Mouse (Mus musculus) thymus, adult 2 months (tissue): ENCODE data around the gene Psmb4. TPM values are rescaled to one million over a fixed set of nuclear protein-coding genes. Genes with fewer than 3 reads are reported as not detected.
"Not testable (repeated sequence)": the region's sequence is repeated elsewhere in the genome, so short reads cannot be mapped to it uniquely, and the experiment has no call there.

ENCODE experiments used
- DNase-seq: peaks from one replicate; pipeline ENCODE4 v3.0.0; 2021
- H3K27ac ChIP-seq: fragments of 200-500 bp; 2 replicates; pipeline ENCODE4 v1.5.1; 2012; ENCODE audit warnings: low read length, control low read depth; ENCODE audit not compliant: control insufficient read depth, insufficient read depth
- H3K27me3 ChIP-seq: fragments of 200-500 bp; 2 replicates; pipeline ENCODE4 v1.6.1; 2012; ENCODE audit warnings: mild to moderate bottlenecking, low read length, moderate library complexity, mixed read lengths; ENCODE audit not compliant: control insufficient read depth, insufficient read depth
- H3K36me3 ChIP-seq: fragments of 200-500 bp; 2 replicates; pipeline ENCODE4 v1.6.1; 2012; ENCODE audit warnings: mild to moderate bottlenecking, low read length, moderate library complexity; ENCODE audit not compliant: control insufficient read depth, insufficient read depth
- H3K4me1 ChIP-seq: fragments of 200-500 bp; replicated peaks from 2 replicates; pipeline ENCODE4 v1.6.1; 2012; ENCODE audit warnings: low read length; ENCODE audit not compliant: control insufficient read depth, insufficient read depth
- H3K4me3 ChIP-seq: fragments of 200-500 bp; 2 replicates; pipeline ENCODE4 v1.5.1; 2012; ENCODE audit warnings: mild to moderate bottlenecking, low read length, control low read depth, moderate library complexity; ENCODE audit not compliant: control insufficient read depth, insufficient read depth
- CTCF ChIP-seq: fragments of 200-500 bp; IDR thresholded peaks from 2 replicates; pipeline ENCODE4 v1.5.1; 2012; ENCODE audit warnings: mild to moderate bottlenecking, control low read depth, low read length, moderate library complexity, borderline replicate concordance; ENCODE audit not compliant: control insufficient read depth, poor library complexity, insufficient read depth; ENCODE audit errors: extremely low read depth
- POLR2A ChIP-seq: fragments of 200-500 bp; IDR thresholded peaks from 2 replicates; pipeline ENCODE4 v1.6.1; 2012; ENCODE audit warnings: mild to moderate bottlenecking, low read length, control low read depth, moderate library complexity; ENCODE audit not compliant: control insufficient read depth, poor library complexity, insufficient read depth; ENCODE audit errors: extremely low read depth
- WGBS: fragments of 180-500 bp; shearing (Covaris S2); methylation state at CpG from one replicate; pipeline ENCODE4 v1.1.7; 2018; 5-methylcytosine and 5-hydroxymethylcytosine counted together
- polyA plus RNA-seq: library from polyadenylated mRNA; depleted of rRNA; stranded (reverse); fragments of >200 nt; gene quantifications from 2 replicates; pipeline ENCODE4 v1.2.3, GENCODE M21; 2012

Psmb4 gene
- polyA plus RNA-seq, 1 experiment = 384 TPM

DNA sequence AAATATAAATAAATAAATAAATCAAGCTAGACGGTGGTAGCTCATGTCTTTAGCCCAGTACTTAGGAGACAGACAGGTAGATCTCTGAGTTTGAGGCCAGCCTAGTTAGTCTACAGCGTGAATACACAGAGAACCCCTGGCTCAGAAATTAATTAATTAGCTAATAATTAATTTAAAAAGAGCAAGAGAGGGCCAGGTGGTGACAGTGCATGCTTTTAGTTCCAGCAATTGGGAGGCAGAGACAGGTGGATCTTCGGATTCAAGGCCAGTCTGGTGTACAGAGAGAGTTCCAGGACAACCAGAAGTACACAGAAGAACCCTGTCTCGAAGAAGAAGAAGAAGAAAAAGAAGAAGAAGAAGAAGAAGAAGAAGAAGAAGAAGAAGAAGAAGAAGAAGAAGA lies 42.2 kb upstream of the Psmb4 start:
- H3K36me3 ChIP-seq, DNase-seq, H3K4me1 ChIP-seq, H3K27me3 ChIP-seq, H3K4me3 ChIP-seq, H3K27ac ChIP-seq: not testable (repeated sequence)
- 91% methylated on average over 4 of the region's 4 CpGs for WGBS

DNA sequence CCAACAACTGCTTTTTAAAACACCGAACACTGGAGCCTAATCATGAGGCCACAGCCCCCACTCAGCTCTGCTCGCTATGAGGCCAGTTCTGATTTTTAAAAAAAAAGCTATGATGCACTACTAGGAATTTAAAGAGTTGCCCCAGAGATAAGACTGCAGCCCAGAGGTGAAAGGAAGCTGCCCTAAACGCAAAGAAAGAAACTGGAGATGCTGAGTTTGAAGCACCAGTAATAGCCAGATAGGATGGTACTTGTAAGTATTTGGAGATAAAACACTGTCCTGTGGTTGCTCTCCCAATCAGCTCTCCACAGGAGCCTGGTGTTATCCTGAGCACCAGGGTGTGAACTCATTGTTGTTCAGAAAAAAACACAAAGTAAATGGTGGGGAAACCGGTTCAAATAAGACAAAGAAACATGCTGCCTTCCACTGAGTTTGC lies 39.6 kb upstream of the Psmb4 start:
- not testable (repeated sequence) for H3K4me1 ChIP-seq, DNase-seq, H3K36me3 ChIP-seq, H3K4me3 ChIP-seq, H3K27ac ChIP-seq, H3K27me3 ChIP-seq
- WGBS = 81% methylated on average over 4 of the region's 4 CpGs

DNA sequence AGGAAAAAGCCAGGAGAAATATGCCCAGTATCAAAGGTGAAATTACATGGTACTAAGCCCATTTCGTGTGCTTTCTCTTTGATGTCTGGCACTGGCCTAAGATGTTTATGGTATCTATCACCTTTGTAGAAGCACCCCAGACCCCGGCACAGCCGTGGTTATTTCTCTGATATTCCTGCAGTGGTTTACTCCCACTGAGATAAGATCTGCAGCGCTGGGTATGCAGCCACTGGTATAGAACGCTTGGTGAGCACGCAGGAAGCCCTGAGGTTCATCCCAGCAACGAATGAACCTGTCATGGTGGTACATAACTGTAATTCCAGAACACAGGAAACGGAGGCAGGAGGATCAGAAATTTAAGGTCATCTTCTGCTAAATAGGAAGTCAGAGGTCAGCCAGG lies 37.9 kb upstream of the Psmb4 start:
- Histone ChIP-seq H3K27ac (no peak overlapping the region), H3K27me3 (no peaks in the 10 kb centered on the region; the same call in 1 of the 2 replicates), H3K36me3 (no peaks in the 10 kb centered on the region), H3K4me1 (no peaks in the 10 kb centered on the region), H3K4me3 (no peak overlapping the region)
- TF ChIP-seq CTCF (no peak), POLR2A (no peak)
- WGBS = 16% methylated on average over 8 of the region's 8 CpGs
- DNase-seq = no peak

DNA sequence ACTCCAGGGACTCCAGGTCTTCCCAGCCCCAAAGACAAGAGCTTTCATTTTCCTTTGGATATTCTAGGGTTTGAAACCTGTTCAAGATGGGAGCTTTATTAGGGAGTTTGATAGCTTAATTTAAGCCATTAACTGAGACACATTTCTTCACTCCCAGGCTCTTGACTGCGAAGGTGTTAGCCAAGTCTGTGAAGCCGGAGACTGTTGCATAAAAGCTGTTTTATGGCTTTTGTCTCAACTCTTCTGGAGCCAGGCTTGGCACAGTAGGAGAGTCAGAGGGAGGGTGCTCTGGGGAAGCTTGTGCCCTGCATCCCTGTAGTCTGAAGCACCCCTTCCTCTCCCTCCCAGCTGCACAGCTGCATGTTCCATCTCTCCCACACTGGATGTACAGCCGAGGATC lies 35.6 kb upstream of the Psmb4 start:
- Histone ChIP-seq H3K36me3 (no peaks in the 10 kb centered on the region), H3K27ac (no peak overlapping the region), H3K27me3 (no peaks in the 10 kb centered on the region; the same call in 1 of the 2 replicates), H3K4me3 (no peak overlapping the region), H3K4me1 (no peaks in the 10 kb centered on the region)
- 78% methylated on average over 3 of the region's 3 CpGs for WGBS
- no peak for TF ChIP-seq CTCF
- TF ChIP-seq POLR2A = no peak
- DNase-seq = no peak

DNA sequence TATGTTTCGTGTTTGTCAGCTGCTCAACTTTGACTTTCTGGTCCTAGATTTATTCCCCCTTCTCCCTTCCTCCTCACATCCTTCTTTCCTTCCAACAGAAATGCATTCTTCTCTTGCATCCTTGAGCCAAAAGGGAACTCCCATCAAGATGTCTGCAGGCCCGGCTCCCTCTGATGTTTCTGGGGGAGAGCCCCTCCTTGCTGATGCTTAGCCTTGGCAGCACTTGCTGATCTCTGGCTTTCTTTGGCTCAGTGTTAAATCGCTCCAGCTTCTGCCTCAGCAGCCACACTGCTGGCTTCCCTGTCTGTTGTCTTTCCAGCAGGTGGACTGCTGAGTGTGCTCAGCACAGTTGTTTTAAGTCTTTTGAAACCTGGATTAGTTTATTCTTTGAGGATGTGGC lies 34.3 kb upstream of the Psmb4 start:
- Histone ChIP-seq H3K27ac (no peak overlapping the region), H3K27me3 (no peaks in the 10 kb centered on the region; the same call in 1 of the 2 replicates), H3K4me3 (no peak overlapping the region), H3K4me1 (peaks cover 3% of the 10 kb centered on the region), H3K36me3 (no peaks in the 10 kb centered on the region)
- 74% methylated on average over 3 of the region's 3 CpGs for WGBS
- DNase-seq = no peak
- TF ChIP-seq POLR2A = no peak
- no peak for TF ChIP-seq CTCF

DNA sequence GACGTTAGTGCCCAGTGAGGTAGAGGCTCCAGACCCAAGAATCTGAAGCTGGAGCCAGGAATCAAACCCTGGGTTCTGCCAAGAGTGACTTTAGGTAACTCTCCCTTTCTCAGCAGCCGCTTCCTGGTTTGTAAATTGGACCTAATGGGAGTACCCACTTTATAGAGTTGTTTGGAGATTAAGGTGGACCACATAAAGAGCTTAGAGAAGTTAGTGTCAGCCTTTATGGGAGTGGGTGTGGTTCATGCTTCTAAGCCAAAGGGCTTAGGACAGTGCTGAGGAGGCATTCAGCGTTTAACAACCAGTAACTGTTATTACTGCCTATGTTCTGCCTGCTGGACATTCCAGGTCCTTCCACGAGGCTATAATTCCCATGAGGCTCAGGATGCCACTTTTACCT lies 32.1 kb upstream of the Psmb4 start:
- DNase-seq = no peak
- no peaks in the 10 kb centered on the region; the same call in 1 of the 2 replicates for H3K27me3 ChIP-seq
- no peak overlapping the region for H3K27ac ChIP-seq
- peaks cover 5% of the 10 kb centered on the region for H3K4me1 ChIP-seq
- WGBS = 86% methylated on average over 4 of the region's 4 CpGs
- no peak for TF ChIP-seq CTCF
- TF ChIP-seq POLR2A = no peak
- H3K36me3 ChIP-seq = no peaks in the 10 kb centered on the region
- no peak overlapping the region for H3K4me3 ChIP-seq

DNA sequence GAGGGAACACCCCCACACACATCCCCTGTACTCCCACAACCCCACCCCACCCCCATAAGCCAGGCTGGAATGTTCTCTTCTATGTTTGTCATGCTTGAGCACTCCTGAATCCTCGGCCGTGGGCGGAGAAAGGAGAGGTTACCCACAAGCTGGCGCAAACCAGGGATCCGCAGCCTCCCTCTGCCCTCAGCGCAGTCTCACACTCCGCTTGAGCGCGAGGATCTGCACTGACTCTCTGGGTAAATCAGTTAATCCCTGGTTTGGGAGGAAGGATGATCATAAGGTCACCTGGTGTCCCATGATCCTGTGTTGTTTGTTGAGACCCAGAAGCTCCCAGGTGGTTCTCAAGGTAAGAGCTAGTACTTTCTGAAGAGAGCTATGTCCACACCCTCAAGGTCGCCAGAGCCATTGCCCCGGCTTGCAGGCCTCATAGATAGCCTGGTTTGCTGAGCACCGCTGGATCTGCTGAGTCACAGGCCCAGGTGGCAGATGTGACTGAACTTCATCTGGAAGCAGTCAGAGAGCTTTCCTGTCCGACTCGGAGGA lies 31.1 kb upstream of the Psmb4 start:
- no peaks in the 10 kb centered on the region; the same call in 1 of the 2 replicates for H3K27me3 ChIP-seq
- no peak overlapping the region for H3K4me3 ChIP-seq
- no peak for DNase-seq
- TF ChIP-seq CTCF (no peak), POLR2A (no peak)
- H3K27ac ChIP-seq = no peak overlapping the region
- H3K4me1 ChIP-seq = peaks cover 5% of the 10 kb centered on the region
- no peaks in the 10 kb centered on the region for H3K36me3 ChIP-seq
- 49% methylated on average over 14 of the region's 14 CpGs for WGBS
